In the genomic region with DNA sequence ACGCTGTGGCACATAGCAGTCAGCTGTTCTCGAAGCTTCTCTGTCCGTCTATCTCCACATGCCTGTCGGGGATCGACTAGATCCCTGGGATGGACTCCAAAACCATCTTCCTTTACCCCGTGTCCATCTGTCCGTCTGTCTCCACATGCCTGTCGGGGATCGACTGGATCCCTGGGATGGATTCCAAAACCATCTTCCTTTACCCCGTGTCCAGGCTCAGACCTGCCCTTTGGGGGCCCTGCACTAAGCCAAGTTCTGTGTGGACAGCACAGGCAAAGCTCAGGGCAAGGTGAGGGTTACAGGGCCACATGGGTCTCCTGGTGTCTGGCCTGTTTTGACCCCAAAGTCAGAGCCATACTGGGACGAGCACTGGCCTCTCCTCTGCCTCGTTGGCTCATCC, we compare ENCODE assay signal across 16 mouse cellular contexts. TPM values are rescaled to one million over a fixed set of nuclear protein-coding genes. Genes with fewer than 3 reads are reported as not detected.
DNase-seq lines count a peak whose midpoint lies in the region; ATAC-seq lines count a peak whose summit lies in the region.
"Had no signal": no experiment of that assay in that cellular context is flagged by ENCODE, and none has a peak within 500 bp of the region (broad histone marks: within the 10 kb centered on the region; RNA-seq: fewer than 3 reads in every experiment).

No protein-coding gene starts in this region.

- H3K9ac ChIP-seq in intestine, embryonic 15.5 days = no peak overlapping the region
- H3K9ac ChIP-seq: embryonic facial prominence, embryonic 12.5 days; hindbrain, embryonic 15.5 days; limb, embryonic 12.5 days; liver, embryonic 15.5 days; neural tube, embryonic 15.5 days had no signal

- H3K4me3 ChIP-seq in intestine, embryonic 15.5 days (replicated peaks) = no peak overlapping the region
- H3K4me3 ChIP-seq: embryonic facial prominence, embryonic 12.5 days; hindbrain, embryonic 15.5 days; limb, embryonic 12.5 days; liver, embryonic 15.5 days; neural tube, embryonic 15.5 days had no signal

- H3K9me3 ChIP-seq in intestine, embryonic 15.5 days = no peaks in the 10 kb centered on the region
- H3K9me3 ChIP-seq: embryonic facial prominence, embryonic 12.5 days; hindbrain, embryonic 15.5 days; limb, embryonic 12.5 days; liver, embryonic 15.5 days; neural tube, embryonic 15.5 days had no signal

- H3K27ac ChIP-seq in intestine, embryonic 15.5 days = no peak overlapping the region
- H3K27ac ChIP-seq: embryonic facial prominence, embryonic 12.5 days; hindbrain, embryonic 15.5 days; limb, embryonic 12.5 days; liver, embryonic 15.5 days; neural tube, embryonic 15.5 days had no signal

- ATAC-seq in intestine, embryonic 15.5 days = no peak

- 83% methylated on average over 12 of the region's 12 CpGs for WGBS in intestine, embryonic 15.5 days

- DNase-seq in gastrocnemius, postnatal 10 days = peak; percentile 11
- no peak for DNase-seq in gastrocnemius, postnatal 4 days (ENCODE audit: low spot score in 2 of 2)
- peak; percentile 3 for DNase-seq in kidney, postnatal 10 days
- DNase-seq in kidney, postnatal 4 days = no peak
- peak; percentile 2 for DNase-seq in thymus, postnatal 4 days
- DNase-seq in thymus, adult 18-20 months = no peak
- DNase-seq: B cell, adult 2 months; cerebellum, adult 8-10 months; layer of hippocampus, adult 9-11 months; thymus, adult 2 months had no signal

- H3K4me1 ChIP-seq in intestine, embryonic 15.5 days (replicated peaks) = peaks cover 29% of the 10 kb centered on the region

- no peaks in the 10 kb centered on the region for H3K36me3 ChIP-seq in intestine, embryonic 15.5 days
- H3K36me3 ChIP-seq: embryonic facial prominence, embryonic 12.5 days; hindbrain, embryonic 15.5 days; limb, embryonic 12.5 days; liver, embryonic 15.5 days; neural tube, embryonic 15.5 days had no signal

- H3K27me3 ChIP-seq in intestine, embryonic 15.5 days (replicated peaks) = no peaks in the 10 kb centered on the region
- H3K27me3 ChIP-seq: embryonic facial prominence, embryonic 12.5 days; hindbrain, embryonic 15.5 days; limb, embryonic 12.5 days; liver, embryonic 15.5 days; neural tube, embryonic 15.5 days had no signal

- H3K4me2 ChIP-seq in intestine, embryonic 15.5 days (replicated peaks) = no peak overlapping the region
- H3K4me2 ChIP-seq: embryonic facial prominence, embryonic 12.5 days; hindbrain, embryonic 15.5 days; limb, embryonic 12.5 days; liver, embryonic 15.5 days; neural tube, embryonic 15.5 days had no signal

RNA-seq across cellular contexts. Expression of a gene that starts 19.1 kb away (rescaled TPM):
- 10 to 100 TPM; 30.6 to 33.2 TPM for total RNA-seq in gastrocnemius, postnatal 10 days (2021)
- 10 to 100 TPM; 80.3 to 83.2 TPM for total RNA-seq in gastrocnemius, postnatal 4 days (2021)
- 8.8 and 9.2 TPM in 2 replicates for polyA plus RNA-seq in intestine, embryonic 15.5 days (2015; fragmentation: Nextera tagmentation; extraction: Ambion mirVana)

Comparison
In these comparisons a context has a peak if more than half of its experiments do, and no peak if none do; other contexts are left out.
1. DNase-seq: peak in gastrocnemius, postnatal 10 days (single experiment), kidney, postnatal 10 days (single experiment) and thymus, postnatal 4 days (single experiment); none in gastrocnemius, postnatal 4 days (0 of 2), kidney, postnatal 4 days (0 of 2) and thymus, adult 18-20 months (0 of 2).